Mouse (Mus musculus): ENCODE data around the gene Hint2.

Hint2 gene

GRCm38 (mm10) chr4:43656339-43657109, at the start of gene Hint2:
Gene Hint2, minus strand, starts transcription at chr4:43656466.
- peak; percentile 91 for DNase-seq (ENCODE audit: low spot score)

DNA sequence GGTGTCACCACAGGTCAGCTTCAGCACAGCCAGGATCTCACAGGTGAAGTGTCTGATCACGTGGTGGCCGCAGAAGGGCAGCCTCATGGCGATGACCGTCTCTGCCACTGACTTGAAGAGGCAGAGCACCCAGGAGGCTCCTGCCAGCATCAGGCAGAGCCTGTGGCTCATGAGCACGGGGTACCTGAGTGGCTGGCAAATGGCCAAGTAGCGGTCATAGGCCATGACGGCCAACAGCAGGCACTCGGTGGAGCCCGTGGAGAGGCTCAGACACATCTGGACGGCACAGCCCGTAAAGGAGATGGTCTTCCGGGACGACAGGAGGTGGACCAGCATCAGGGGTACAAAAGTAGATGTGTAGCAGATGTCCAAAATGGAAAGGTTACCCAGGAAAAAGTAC, 49.7 kb upstream of the Hint2 start:
- DNase-seq (ENCODE audit: low spot score): no peak

- no peak for DNase-seq (ENCODE audit: low spot score)
Observed at GRCm38 (mm10) chr4:43703851-43704250, 47.6 kb upstream of the Hint2 start.

GRCm38 (mm10) chr4:43703439-43703838, 47.2 kb upstream of the Hint2 start:
- DNase-seq (ENCODE audit: low spot score): no peak

GRCm38 (mm10) chr4:43700707-43701106, 44.4 kb upstream of the Hint2 start, which contains the start of gene Olfr70:
Gene Olfr70, minus strand, starts transcription at chr4:43700807.
- no peak for DNase-seq (ENCODE audit: low spot score)

DNA sequence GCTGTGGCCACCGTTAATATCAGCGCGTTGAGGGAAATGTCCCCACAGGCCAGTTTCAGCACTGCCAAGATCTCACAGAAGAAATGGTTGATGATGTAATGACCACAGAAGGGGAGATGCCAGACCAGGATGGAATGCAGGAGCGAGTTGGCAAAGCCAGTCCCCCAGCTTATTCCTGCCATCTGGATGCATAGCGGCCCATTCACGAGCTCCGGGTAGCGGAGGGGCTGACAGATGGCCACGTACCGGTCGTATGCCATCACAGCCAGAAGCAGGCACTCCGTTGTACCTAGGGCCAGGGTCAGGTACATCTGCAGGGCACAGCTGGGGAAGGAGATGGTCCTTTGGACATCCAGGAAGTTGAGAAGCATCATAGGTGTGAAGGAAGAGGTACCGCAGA, 40.3 kb upstream of the Hint2 start:
- no peak for DNase-seq (ENCODE audit: low spot score)

DNA sequence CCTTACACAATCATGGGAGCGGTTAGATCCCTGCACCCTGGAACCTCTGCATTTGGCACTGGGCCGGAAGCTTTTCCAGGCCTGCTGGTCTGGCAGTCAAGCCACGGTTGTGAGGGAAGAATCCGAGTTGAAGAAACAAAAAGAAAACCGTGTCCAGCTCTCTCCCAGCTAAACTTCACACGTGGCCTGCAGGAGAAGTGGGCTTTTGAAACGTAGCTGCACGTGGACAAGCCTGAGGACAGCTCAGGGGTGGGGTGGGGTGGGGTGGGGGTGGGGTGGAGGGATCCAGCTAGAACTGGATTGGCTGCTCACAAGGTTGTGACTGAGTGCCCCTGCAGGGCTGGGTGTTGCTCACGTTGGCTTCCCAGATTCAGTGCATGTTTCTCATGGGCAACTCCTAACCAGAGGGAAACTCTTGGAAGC, 39.0 kb upstream of the Hint2 start:
- no peak for DNase-seq (ENCODE audit: low spot score)

- no peak for DNase-seq (ENCODE audit: low spot score)
Observed at GRCm38 (mm10) chr4:43694439-43695248, 38.4 kb upstream of the Hint2 start.

DNA sequence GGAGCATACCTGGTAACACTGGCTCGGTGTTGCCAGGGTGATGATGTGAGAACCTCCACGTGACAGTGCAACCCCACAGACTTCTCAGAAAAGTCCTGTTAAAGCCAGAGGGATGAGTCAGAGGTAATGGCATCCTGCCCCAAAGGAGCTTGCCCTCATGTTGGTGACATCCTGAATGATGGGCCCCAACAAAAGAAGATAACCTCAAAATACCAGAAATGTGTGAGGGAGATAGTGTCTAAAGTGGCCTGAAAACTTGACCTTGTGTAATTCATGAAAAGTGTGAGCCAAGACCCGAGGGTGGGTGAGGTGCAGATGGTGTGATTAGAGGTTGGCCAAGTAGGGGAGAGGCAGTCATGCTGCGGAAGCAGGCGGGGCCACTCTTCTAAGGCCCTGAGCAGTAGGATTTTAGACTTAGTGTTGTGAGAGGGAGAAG, 37.6 kb upstream of the Hint2 start:
- DNase-seq (ENCODE audit: low spot score): no peak

DNA sequence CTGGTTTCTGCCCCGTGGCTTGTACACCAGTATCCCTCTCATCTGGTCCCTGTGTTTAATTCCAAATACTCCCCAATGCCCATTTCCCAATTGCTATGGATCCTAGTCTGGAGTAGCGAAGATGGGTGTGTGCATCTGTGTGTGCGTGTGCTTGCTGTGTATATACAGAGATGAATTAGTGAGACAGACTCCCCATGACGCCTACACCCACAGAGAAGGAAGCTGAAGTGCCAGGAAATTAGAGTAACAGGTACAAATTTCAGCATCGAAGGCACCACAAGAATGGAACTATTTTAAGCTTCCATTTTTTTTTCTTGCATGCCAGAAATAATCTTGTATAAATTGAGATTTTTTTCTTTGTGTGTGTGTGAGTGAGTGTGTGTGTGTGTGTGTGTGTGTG, 34.8 kb upstream of the Hint2 start:
- DNase-seq (ENCODE audit: low spot score): no peak

- no peak for DNase-seq (ENCODE audit: low spot score)
Observed at GRCm38 (mm10) chr4:43690021-43690420, 33.8 kb upstream of the Hint2 start.

GRCm38 (mm10) chr4:43679416-43680043, 23.3 kb upstream of the Hint2 start:
- DNase-seq (ENCODE audit: low spot score): no peak

DNA sequence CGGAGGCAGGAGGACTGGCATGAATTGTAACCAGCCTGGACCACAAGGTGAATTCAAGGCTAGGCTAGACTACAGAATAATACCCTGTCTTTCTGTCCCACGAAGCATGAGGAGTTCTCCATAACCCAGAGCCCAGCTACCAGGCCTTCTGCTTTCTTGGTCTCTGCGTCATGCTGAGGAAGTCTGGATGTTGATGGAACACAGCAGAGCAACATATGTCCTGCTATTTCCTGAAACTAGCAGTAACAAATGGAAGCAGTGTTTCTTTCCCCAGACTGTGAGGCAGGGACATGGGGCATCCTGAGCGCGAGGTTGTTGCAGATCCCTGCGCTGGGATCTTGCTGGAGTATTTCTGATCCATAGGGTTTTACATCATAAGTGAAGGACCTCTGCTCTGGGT, 22.3 kb upstream of the Hint2 start:
- no peak for DNase-seq (ENCODE audit: low spot score)

GRCm38 (mm10) chr4:43675608-43676007, 19.3 kb upstream of the Hint2 start:
- DNase-seq (ENCODE audit: low spot score): no peak

DNA sequence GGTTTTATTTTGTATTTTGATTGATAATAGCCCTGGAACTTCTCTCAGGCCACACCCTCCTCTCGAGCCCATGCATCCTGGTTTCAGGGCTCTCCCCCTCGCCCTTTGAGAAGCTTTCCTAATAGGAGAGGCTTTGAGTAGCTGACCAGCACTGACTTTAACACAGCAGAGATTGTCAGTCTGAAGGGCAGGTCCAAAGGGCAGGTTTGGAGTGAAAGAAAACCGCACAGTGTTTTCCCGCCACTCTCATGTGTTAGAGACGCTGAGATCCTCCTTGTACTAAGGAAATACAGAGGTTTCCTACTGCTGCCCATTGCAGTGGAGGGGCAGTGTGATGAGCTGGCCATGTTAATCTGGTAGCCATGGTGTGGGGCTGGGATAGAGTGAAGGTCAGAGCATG, 18.7 kb upstream of the Hint2 start:
- DNase-seq (ENCODE audit: low spot score): no peak

DNA sequence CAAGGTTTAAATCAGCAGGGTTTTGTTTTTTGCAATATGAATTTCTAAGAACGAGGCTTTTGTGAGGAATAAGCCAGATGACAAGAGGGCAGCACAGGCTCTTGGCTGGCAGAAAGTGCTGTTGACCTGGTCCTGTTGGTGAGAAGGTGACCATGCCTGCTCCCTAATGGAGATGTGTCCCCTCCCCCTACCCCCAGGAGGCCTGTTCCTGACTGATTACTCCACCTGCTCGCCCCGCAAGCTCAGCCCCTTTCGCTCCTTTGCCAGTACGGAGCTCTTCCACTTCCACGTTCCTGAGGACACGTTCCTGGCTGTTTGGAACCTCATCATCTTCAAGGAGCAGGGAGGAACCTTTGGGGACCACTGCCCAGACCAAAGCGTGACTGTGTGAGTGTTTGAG, 17.4 kb upstream of the Hint2 start:
- no peak for DNase-seq (ENCODE audit: low spot score)

- DNase-seq (ENCODE audit: low spot score): peak; percentile 87
Observed at GRCm38 (mm10) chr4:43672070-43672469, 15.8 kb upstream of the Hint2 start.

DNA sequence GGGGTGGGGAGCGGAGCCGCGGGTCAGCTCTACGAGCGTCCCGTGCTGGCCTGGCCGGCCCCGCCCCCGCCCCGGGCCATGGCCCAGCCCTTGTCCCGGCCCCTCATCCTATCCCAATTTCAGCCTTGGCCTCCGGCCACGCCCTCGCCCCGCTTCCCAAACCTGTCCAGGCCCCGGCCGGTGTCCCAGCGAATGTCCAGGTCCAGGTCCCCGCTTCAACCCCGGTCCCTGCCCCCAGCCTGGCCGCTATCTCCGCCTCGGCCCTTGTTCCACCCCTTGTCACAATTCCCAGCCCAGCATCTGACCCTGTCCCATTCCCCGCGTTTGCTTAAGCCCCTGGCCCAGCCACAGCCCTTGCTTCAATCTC, 13.1 kb upstream of the Hint2 start:
- DNase-seq (ENCODE audit: low spot score): no peak

DNA sequence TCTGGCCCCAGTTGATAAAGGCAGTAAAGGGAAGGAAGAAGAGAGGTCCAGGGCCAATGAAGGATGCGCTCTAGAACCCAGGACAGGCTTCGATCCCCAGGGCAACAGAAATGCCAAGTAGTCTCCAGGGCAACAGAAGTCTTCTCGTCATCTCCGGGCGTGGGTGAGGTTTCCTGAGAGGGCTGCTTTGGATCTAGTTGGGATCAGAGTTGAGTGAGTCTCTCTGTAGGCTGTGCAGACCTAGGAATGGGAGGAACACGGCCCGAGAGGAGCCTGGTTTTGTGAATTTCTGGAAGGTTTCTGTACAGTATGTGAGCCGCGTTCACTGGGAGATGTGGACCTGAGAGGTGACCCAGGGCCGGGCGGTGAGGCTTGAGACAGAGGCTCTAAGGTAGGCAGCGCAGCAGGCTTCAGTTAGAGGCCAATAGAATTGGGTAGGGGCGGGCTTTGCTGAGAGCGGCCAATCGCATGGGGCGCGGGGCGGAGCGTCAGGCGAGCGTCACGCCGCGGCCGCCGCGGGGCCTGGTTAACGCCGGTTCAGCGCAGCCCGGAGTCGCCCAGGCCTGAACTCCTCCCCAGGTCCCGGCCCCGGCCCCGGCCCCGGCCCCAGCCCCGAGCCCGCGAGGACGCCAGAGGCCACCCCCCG, 12.6 kb upstream of the Hint2 start, which contains the start of the genes Tmem8b and Fam221b:
Tmem8b (plus strand) TSS at position 190 of the 646 bp plus-strand sequence.
Fam221b (minus strand) TSS at position 364 of the 646 bp plus-strand sequence.
- DNase-seq (ENCODE audit: low spot score): peak; percentile 73

- DNase-seq (ENCODE audit: low spot score): no peak
Observed at GRCm38 (mm10) chr4:43666412-43666811, 10.1 kb upstream of the Hint2 start.

GRCm38 (mm10) chr4:43657146-43657545, 880 bp upstream of the Hint2 start:
- DNase-seq (ENCODE audit: low spot score): no peak

All from layer of hippocampus, adult 9-10 months (tissue).